Mouse (Mus musculus): ENCODE measurements around the gene Comp. TPM values are rescaled to one million over a fixed set of nuclear protein-coding genes. Genes with fewer than 3 reads are reported as not detected.

The Comp gene
- total RNA-seq, 2 experiments from 2014 or later: 4.6 to 9.3 TPM

Other genes with a start within 250 kb of the Comp start
- gene Nr2c2ap, start 242.2 kb upstream of the Comp start, total RNA-seq (2021): 10 to 100 TPM in 1 of 2 experiments, 1 to 10 TPM in 1; 8.6 to 10.3 TPM
- 10 to 100 TPM; 12.7 to 16.6 TPM for gene Rfxank, start 234.4 kb upstream of the Comp start, total RNA-seq (2021)
- gene Borcs8, start 234.1 kb upstream of the Comp start, total RNA-seq (2021): 10 to 100 TPM; 25.6 to 27.7 TPM
- gene Mef2b, start 233.8 kb upstream of the Comp start, total RNA-seq (2021): under 1 TPM; 0.26 to 0.56 TPM
- 10 to 100 TPM; 64.5 to 72.5 TPM for gene Tmem161a, start 201.2 kb upstream of the Comp start, total RNA-seq (2021)
- 10 to 100 TPM; 26.2 to 27.9 TPM for gene Slc25a42, start 161.3 kb upstream of the Comp start, total RNA-seq (2021)
- 10 to 100 TPM; 49.1 to 52.6 TPM for gene Sugp2, start 139.3 kb upstream of the Comp start, total RNA-seq (2021)
- 10 to 100 TPM; 16.1 to 16.4 TPM for gene Armc6, start 139.1 kb upstream of the Comp start, total RNA-seq (2021)
- gene Homer3, start 90.7 kb upstream of the Comp start, total RNA-seq (2021): 10 to 100 TPM; 23.2 to 24.3 TPM
- 10 to 100 TPM; 42.8 to 42.9 TPM for gene Ddx49, start 71.1 kb upstream of the Comp start, total RNA-seq (2021)
- 100 to 1,000 TPM; 168 to 177 TPM for gene Cope, start 71.0 kb upstream of the Comp start, total RNA-seq (2021)
- 10 to 100 TPM; 23.1 to 24.4 TPM for gene Cers1, start 57.8 kb upstream of the Comp start, total RNA-seq (2021)
- 1 to 10 TPM; 3.5 to 4.0 TPM for gene Gdf1, start 43.7 kb upstream of the Comp start, total RNA-seq (2021)
- 10 to 100 TPM; 45.0 to 47.9 TPM for gene Upf1, start 20.3 kb upstream of the Comp start, total RNA-seq (2021)
- gene Crtc1, start 66.0 kb downstream of the Comp start, total RNA-seq (2021): 10 to 100 TPM; 16.4 to 20.8 TPM
- gene Klhl26, start 103.4 kb downstream of the Comp start, total RNA-seq (2021): 1 to 10 TPM; 8.1 to 10.0 TPM
- gene Tmem59l, start 113.8 kb downstream of the Comp start, total RNA-seq (2021): not detected
- gene Crlf1, start 119.6 kb downstream of the Comp start, total RNA-seq (2021): 1 to 10 TPM; 3.7 to 4.7 TPM
- gene Rex1bd, start 133.2 kb downstream of the Comp start, total RNA-seq (2021): 100 to 1,000 TPM; 118 to 119 TPM
- gene Uba52, start 137.2 kb downstream of the Comp start, total RNA-seq (2021): 1,000 to 10,000 TPM; 1,604 to 1,674 TPM
- 100 to 1,000 TPM; 162 to 184 TPM for gene Fkbp8, start 154.2 kb downstream of the Comp start, total RNA-seq (2021)
- gene Kxd1, start 154.4 kb downstream of the Comp start, total RNA-seq (2021): 10 to 100 TPM; 57.6 to 60.7 TPM
- 10 to 100 TPM; 16.1 to 18.2 TPM for gene Ell, start 165.9 kb downstream of the Comp start, total RNA-seq (2021)
- gene Isyna1, start 220.8 kb downstream of the Comp start, total RNA-seq (2021): 10 to 100 TPM; 22.8 to 31.3 TPM
- gene Ssbp4, start 235.3 kb downstream of the Comp start, total RNA-seq (2021): 10 to 100 TPM; 49.6 to 60.7 TPM
- gene Lrrc25, start 242.6 kb downstream of the Comp start, total RNA-seq (2021): 1 to 10 TPM; 2.5 to 3.2 TPM